Mouse (Mus musculus) myocyte (in vitro differentiated cells): ENCODE measurements around the gene Spsb1.

Source experiments
- E2F4 ChIP-seq: IDR thresholded peaks from one replicate; pipeline ENCODE4 v1.6.1; 2011; ENCODE audit warnings: mild to moderate bottlenecking, control low read depth, moderate library complexity; ENCODE audit not compliant: insufficient read depth
- POLR2A ChIP-seq: IDR thresholded peaks from one replicate; pipeline ENCODE4 v1.6.1; 2011; ENCODE audit warnings: low read depth, mild to moderate bottlenecking, control low read depth, moderate library complexity; ENCODE audit not compliant: insufficient read length
- TCF12 ChIP-seq: IDR thresholded peaks from one replicate; pipeline ENCODE4 v1.6.1; 2011; ENCODE audit warnings: mild to moderate bottlenecking, control low read depth; ENCODE audit not compliant: poor library complexity, insufficient read depth, severe bottlenecking
- USF1 ChIP-seq: IDR thresholded peaks from one replicate; pipeline ENCODE4 v1.6.1; 2011; ENCODE audit warnings: low read depth, mild to moderate bottlenecking, control low read depth, moderate library complexity

- TF ChIP-seq POLR2A (no peak), TCF12 (no peak), E2F4 (no peak), USF1 (no peak)
Observed at GRCm38 (mm10) chr4:149959816-149960215, 5.0 kb upstream of the Spsb1 start.
